ENCODE assay signal across 15 mouse cellular contexts in the genomic region with DNA sequence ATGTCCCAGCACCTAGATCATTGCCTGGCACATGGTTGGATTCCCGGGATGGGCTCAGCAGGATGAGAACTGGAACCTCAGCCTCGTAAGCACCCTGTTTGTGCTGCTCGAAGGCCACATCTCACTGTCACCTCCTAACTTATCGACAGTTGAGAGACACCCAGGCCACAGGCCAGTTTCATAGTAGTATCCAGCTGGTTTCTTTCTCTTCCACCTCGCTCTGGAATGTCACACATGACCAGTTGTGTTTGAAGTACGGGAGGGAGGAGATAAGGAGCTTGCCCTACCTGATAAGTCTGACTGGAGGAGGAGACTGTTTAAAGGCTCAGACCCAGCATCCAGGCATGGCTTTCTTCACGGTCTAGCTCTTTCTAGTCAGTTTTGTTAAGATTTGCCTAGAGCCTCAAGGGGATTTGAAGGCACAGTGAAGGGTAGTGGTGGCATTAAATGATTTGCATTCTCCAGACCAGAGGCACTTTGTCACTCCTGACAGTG. TPM values are rescaled to one million over a fixed set of nuclear protein-coding genes. Genes with fewer than 3 reads are reported as not detected.
DNase-seq lines count a peak whose midpoint lies in the region; ATAC-seq and TF ChIP-seq lines count a peak whose summit lies in the region.
"Had no signal": no experiment of that assay in that cellular context is flagged by ENCODE, and none has a peak within 500 bp of the region (broad histone marks: within the 10 kb centered on the region; RNA-seq: fewer than 3 reads in every experiment).

No protein-coding gene starts in this region.

- no peaks in the 10 kb centered on the region for H3K9me3 ChIP-seq in lung, embryonic 14.5 days (ENCODE audit: low read depth, low read length)
- no peaks in the 10 kb centered on the region for H3K9me3 ChIP-seq in stomach, postnatal 0 days (ENCODE audit: control insufficient read depth, low read length)

- no peak overlapping the region for H3K9ac ChIP-seq in heart, adult 2 months (ENCODE audit: low read depth, low read length)
- H3K9ac ChIP-seq in lung, embryonic 14.5 days, result no peak overlapping the region
- H3K9ac ChIP-seq in stomach, postnatal 0 days (ENCODE audit: low read length), result no peak overlapping the region

- WGBS in heart, adult 2 months, result 28% methylated on average over 7 of the region's 7 CpGs
- 27% methylated on average over 7 of the region's 7 CpGs for WGBS in lung, embryonic 14.5 days
- 48% methylated on average over 7 of the region's 7 CpGs for WGBS in stomach, postnatal 0 days

- H3K36me3 ChIP-seq in heart, adult 2 months (ENCODE audit: control insufficient read depth, insufficient read depth, low read length), result peaks cover 36% of the 10 kb centered on the region
- H3K36me3 ChIP-seq in lung, embryonic 14.5 days (ENCODE audit: insufficient read depth), result peaks cover 33% of the 10 kb centered on the region
- H3K36me3 ChIP-seq in stomach, postnatal 0 days (ENCODE audit: control insufficient read depth, insufficient read depth, low read length), result peaks cover 4% of the 10 kb centered on the region; the same call in 1 of the 2 replicates

- peak; percentile 97 for TF ChIP-seq EP300 in heart, adult 2 months (IDR thresholded peaks at IDR 0.05; ENCODE audit: insufficient read depth, low read depth, low read length)
- no peak for TF ChIP-seq EP300 in stomach, postnatal 0 days (optimal IDR thresholded peaks at IDR 0.05)

- TF ChIP-seq CTCF in heart, adult 2 months (IDR thresholded peaks at IDR 0.05), result no peak
- TF ChIP-seq CTCF in lung, embryonic 14.5 days (IDR thresholded peaks at IDR 0.05; ENCODE audit: low read depth), result no peak
- no peak for TF ChIP-seq CTCF in stomach, postnatal 0 days (IDR thresholded peaks at IDR 0.05; ENCODE audit: low read depth)

- peak overlapping the region; percentile 65 for H3K27ac ChIP-seq in heart, adult 2 months
- 0 out of 2 replicates have a peak overlapping the region, but pooled peaks have one; percentile 32 for H3K27ac ChIP-seq in lung, embryonic 14.5 days (ENCODE audit: low read depth)
- H3K27ac ChIP-seq in stomach, postnatal 0 days (replicated peaks), result peak overlapping the region; percentile 58
- H3K27ac ChIP-seq: layer of hippocampus, adult 2 months; macrophage had no signal

- H3K4me1 ChIP-seq in heart, adult 2 months (ENCODE audit: control insufficient read depth, insufficient read depth, low read length), result peaks cover 8% of the 10 kb centered on the region
- no peaks in the 10 kb centered on the region; the same call in 1 of the 2 replicates for H3K4me1 ChIP-seq in lung, embryonic 14.5 days (ENCODE audit: insufficient read depth)
- no peaks in the 10 kb centered on the region for H3K4me1 ChIP-seq in stomach, postnatal 0 days (replicated peaks; ENCODE audit: control insufficient read depth, insufficient read depth)

- intact Hi-C loops in heart, adult 2 months (cut with DNase I), result loop anchor here (1.0 kb wide), 1 partner anchor 12 kb away; the partner anchor contains the start of gene Popdc2
- intact Hi-C loops in left cerebral cortex, postnatal 4 days (cut with DNase I), result no loop called here
- intact Hi-C loops in gastrocnemius, postnatal 14 days (cut with DNase I; ENCODE audit: low total_unique reads), result loop anchor here (2.0 kb wide), 1 partner anchor 20 kb away; no protein-coding TSS in a partner anchor

- H3K4me3 ChIP-seq in heart, adult 2 months, result no peak overlapping the region
- H3K4me3 ChIP-seq in lung, embryonic 14.5 days (ENCODE audit: low read depth, low read length), result no peak overlapping the region
- no peak overlapping the region for H3K4me3 ChIP-seq in stomach, postnatal 0 days (ENCODE audit: low read depth, low read length)
- H3K4me3 ChIP-seq: layer of hippocampus, adult 2 months had no signal

- H3K4me2 ChIP-seq in lung, embryonic 14.5 days, result no peak overlapping the region
- no peak overlapping the region for H3K4me2 ChIP-seq in stomach, postnatal 0 days (replicated peaks; ENCODE audit: low read depth)

- peak; percentile 65 for ATAC-seq in lung, embryonic 14.5 days (ENCODE audit: insufficient read depth)
- ATAC-seq in stomach, postnatal 0 days (ENCODE audit: low FRiP score, low TSS enrichment), result peak; percentile 79
- ATAC-seq: hindbrain, embryonic 16.5 days had no signal

- H3K79me2 ChIP-seq in heart, adult 2 months (replicated peaks; ENCODE audit: control insufficient read depth, insufficient read depth, low read length), result 0 out of 2 replicates have a peak, but pooled peaks cover 3% of the 10 kb centered on the region

- no peak; the same call in 1 of the 2 replicates for TF ChIP-seq POLR2A in heart, adult 2 months (IDR thresholded peaks at IDR 0.05; ENCODE audit: insufficient read depth, low read depth, low read length)

- H3K27me3 ChIP-seq in heart, adult 2 months (ENCODE audit: control insufficient read depth, insufficient read depth, low read length), result no peaks in the 10 kb centered on the region
- H3K27me3 ChIP-seq in lung, embryonic 14.5 days (ENCODE audit: insufficient read depth, low read length), result no peaks in the 10 kb centered on the region
- H3K27me3 ChIP-seq in stomach, postnatal 0 days (ENCODE audit: control insufficient read depth, insufficient read depth, low read length), result no peaks in the 10 kb centered on the region

- peak; percentile 50 to 83 for DNase-seq in heart, adult 2 months
- DNase-seq in heart, postnatal 4 days, result peak; percentile 71
- DNase-seq in lung, embryonic 14.5 days, result peak; percentile 79
- peak; percentile 61 for DNase-seq in stomach, postnatal 0 days (ENCODE audit: low spot score)
- DNase-seq in left cerebral cortex, postnatal 4 days, result no peak
- DNase-seq in layer of hippocampus, adult 9-10 months (ENCODE audit: low spot score), result no peak
- DNase-seq in gastrocnemius, postnatal 14 days, result no peak
- DNase-seq: cerebellum, adult 11-12 months; right cerebral cortex, postnatal 4 days; thymus, postnatal 14 days had no signal

RNA-seq across cellular contexts. Expression of gene Gm21987, which starts 3.6 kb away (rescaled TPM):
- total RNA-seq in heart, adult 2 months (2021), result not detected
- not detected in 2 replicates for polyA plus RNA-seq in heart, adult 2 months (2012; rRNA removed)
- 1 to 10 TPM; 1.1 to 1.6 TPM for total RNA-seq in heart, postnatal 4 days (2021)
- polyA plus RNA-seq in lung, embryonic 14.5 days (2014; fragmentation: Nextera tagmentation; extraction: Ambion mirVana), result not detected in 2 replicates
- polyA plus RNA-seq in stomach, postnatal 0 days (2015; fragmentation: Nextera tagmentation; extraction: Ambion mirVana), result not detected in 2 replicates
- total RNA-seq in left cerebral cortex, postnatal 4 days (2021), result not detected
- not detected for total RNA-seq in gastrocnemius, postnatal 14 days (2021)
- total RNA-seq: ES-E14; layer of hippocampus, adult 2 months had no signal
- polyA plus RNA-seq: hindbrain, embryonic 16.5 days; macrophage had no signal

RNA-seq across cellular contexts. Expression of gene Cox17, which starts 3.6 kb away (rescaled TPM):
- 100 to 1,000 TPM; 295 to 358 TPM for total RNA-seq in heart, adult 2 months (2021)
- polyA plus RNA-seq in heart, adult 2 months (2012; rRNA removed), result 190 and 221 TPM in 2 replicates
- total RNA-seq in heart, postnatal 4 days (2021), result 100 to 1,000 TPM; 203 to 222 TPM
- polyA plus RNA-seq in lung, embryonic 14.5 days (2014; fragmentation: Nextera tagmentation; extraction: Ambion mirVana), result 126 and 149 TPM in 2 replicates
- polyA plus RNA-seq in stomach, postnatal 0 days (2015; fragmentation: Nextera tagmentation; extraction: Ambion mirVana), result 301 and 327 TPM in 2 replicates
- 10 to 100 TPM; 35.0 to 42.2 TPM for total RNA-seq in left cerebral cortex, postnatal 4 days (2021)
- 100 to 1,000 TPM; 134 to 137 TPM for total RNA-seq in gastrocnemius, postnatal 14 days (2021)

RNA-seq across cellular contexts. Expression of gene Maats1, which starts 8.5 kb away (rescaled TPM):
- not detected for total RNA-seq in heart, adult 2 months (2021)
- polyA plus RNA-seq in heart, adult 2 months (2012; rRNA removed), result 0.20 TPM in 1 of 2 replicates, not detected in the other
- under 1 TPM in 1 of 2 experiments, not detected in 1; 0.09 TPM for total RNA-seq in heart, postnatal 4 days (2021)
- polyA plus RNA-seq in lung, embryonic 14.5 days (2014; fragmentation: Nextera tagmentation; extraction: Ambion mirVana), result 0.12 and 0.14 TPM in 2 replicates
- polyA plus RNA-seq in stomach, postnatal 0 days (2015; fragmentation: Nextera tagmentation; extraction: Ambion mirVana), result 0.27 and 0.44 TPM in 2 replicates
- 1 to 10 TPM in 1 of 2 experiments, under 1 TPM in 1; 0.89 to 1.0 TPM for total RNA-seq in left cerebral cortex, postnatal 4 days (2021)
- not detected for total RNA-seq in gastrocnemius, postnatal 14 days (2021)
- polyA plus RNA-seq: macrophage had no signal

RNA-seq across cellular contexts. Expression of gene Popdc2, which starts 11.6 kb away (rescaled TPM):
- 100 to 1,000 TPM; 462 to 476 TPM for total RNA-seq in heart, adult 2 months (2021)
- polyA plus RNA-seq in heart, adult 2 months (2012; rRNA removed), result 695 and 745 TPM in 2 replicates
- 100 to 1,000 TPM; 764 to 831 TPM for total RNA-seq in heart, postnatal 4 days (2021)
- 1.0 and 5.2 TPM in 2 replicates for polyA plus RNA-seq in lung, embryonic 14.5 days (2014; fragmentation: Nextera tagmentation; extraction: Ambion mirVana)
- polyA plus RNA-seq in stomach, postnatal 0 days (2015; fragmentation: Nextera tagmentation; extraction: Ambion mirVana), result 10.4 and 11.5 TPM in 2 replicates
- under 1 TPM; 0.34 to 0.50 TPM for total RNA-seq in left cerebral cortex, postnatal 4 days (2021)
- total RNA-seq in gastrocnemius, postnatal 14 days (2021), result 10 to 100 TPM; 56.1 to 66.9 TPM
- polyA plus RNA-seq: macrophage had no signal

RNA-seq across cellular contexts. Expression of gene Nr1i2, which starts 55.8 kb away (rescaled TPM):
- not detected for total RNA-seq in heart, adult 2 months (2021)
- polyA plus RNA-seq in heart, adult 2 months (2012; rRNA removed), result 0.15 TPM in 1 of 2 replicates, not detected in the other
- total RNA-seq in heart, postnatal 4 days (2021), result not detected
- polyA plus RNA-seq in lung, embryonic 14.5 days (2014; fragmentation: Nextera tagmentation; extraction: Ambion mirVana), result not detected in 2 replicates
- polyA plus RNA-seq in stomach, postnatal 0 days (2015; fragmentation: Nextera tagmentation; extraction: Ambion mirVana), result 10.6 and 13.6 TPM in 2 replicates
- total RNA-seq in left cerebral cortex, postnatal 4 days (2021), result not detected
- total RNA-seq in gastrocnemius, postnatal 14 days (2021), result not detected
- total RNA-seq: layer of hippocampus, adult 2 months had no signal
- polyA plus RNA-seq: embryonic facial prominence, embryonic 11.5 days; hindbrain, embryonic 16.5 days; macrophage had no signal

Comparison
In these comparisons a context has a peak if more than half of its experiments do, and no peak if none do; other contexts are left out.
1. DNase-seq: peak in heart, adult 2 months (2 of 2), heart, postnatal 4 days (single experiment), lung, embryonic 14.5 days (single experiment) and stomach, postnatal 0 days (single experiment); none in left cerebral cortex, postnatal 4 days (single experiment), layer of hippocampus, adult 9-10 months (single experiment) and gastrocnemius, postnatal 14 days (single experiment).
2. Peak in every context shown above with its lines, with median percentiles within 50 percentile points of each other: H3K27ac ChIP-seq.